Mouse (Mus musculus) myocyte (in vitro differentiated cells): Measurements from ENCODE around the gene Dnajb8.

Source experiments
- CEBPB ChIP-seq: IDR thresholded peaks from 2 replicates; pipeline ENCODE4 v1.6.1; 2011; ENCODE audit warnings: mild to moderate bottlenecking, moderate library complexity; ENCODE audit not compliant: poor library complexity, insufficient read depth, severe bottlenecking
- E2F4 ChIP-seq: IDR thresholded peaks from one replicate; pipeline ENCODE4 v1.6.1; 2011; ENCODE audit warnings: mild to moderate bottlenecking, control low read depth, moderate library complexity; ENCODE audit not compliant: insufficient read depth
- MAX ChIP-seq: IDR thresholded peaks from one replicate; pipeline ENCODE4 v1.6.1; 2011; ENCODE audit warnings: low read depth, mild to moderate bottlenecking, control low read depth
- MYOD1 ChIP-seq, 3 experiments: IDR thresholded peaks; one replicate each; pipeline ENCODE4 v1.6.1; 2011; ENCODE audit warnings: control low read depth in 2 of 3, low read depth in 2 of 3, mild to moderate bottlenecking in 2 of 3, moderate library complexity in 1 of 3; ENCODE audit not compliant: insufficient read length in 2 of 3, control insufficient read depth in 1 of 3
- MYOG ChIP-seq, 3 experiments: IDR thresholded peaks; one replicate each; pipeline ENCODE4 v1.6.1; 2011; ENCODE audit warnings: control low read depth in 2 of 3, low read depth in 2 of 3, mild to moderate bottlenecking in 2 of 3; ENCODE audit not compliant: insufficient read length in 2 of 3, control insufficient read depth in 1 of 3, insufficient read depth in 1 of 3
- POLR2A ChIP-seq: IDR thresholded peaks from one replicate; pipeline ENCODE4 v1.6.1; 2011; ENCODE audit warnings: low read depth, mild to moderate bottlenecking, control low read depth, moderate library complexity; ENCODE audit not compliant: insufficient read length
- POLR2AphosphoS2 ChIP-seq: IDR thresholded peaks from one replicate; pipeline ENCODE4 v1.6.1; 2011; ENCODE audit warnings: low read depth, control low read depth; ENCODE audit not compliant: insufficient read length
- REST ChIP-seq: IDR thresholded peaks from one replicate; pipeline ENCODE4 v1.6.1; 2011; ENCODE audit warnings: mild to moderate bottlenecking, control low read depth, moderate library complexity; ENCODE audit not compliant: insufficient read depth, insufficient read length
- SRF ChIP-seq: IDR thresholded peaks from one replicate; pipeline ENCODE4 v1.6.1; 2011; ENCODE audit warnings: low read depth; ENCODE audit not compliant: control insufficient read depth, insufficient read length
- TCF12 ChIP-seq: IDR thresholded peaks from one replicate; pipeline ENCODE4 v1.6.1; 2011; ENCODE audit warnings: mild to moderate bottlenecking, control low read depth; ENCODE audit not compliant: poor library complexity, insufficient read depth, severe bottlenecking
- TCF3 ChIP-seq: IDR thresholded peaks from one replicate; pipeline ENCODE4 v1.6.1; 2011; ENCODE audit warnings: low read depth, control low read depth; ENCODE audit not compliant: insufficient read length
- USF1 ChIP-seq: IDR thresholded peaks from one replicate; pipeline ENCODE4 v1.6.1; 2011; ENCODE audit warnings: low read depth, mild to moderate bottlenecking, control low read depth, moderate library complexity

- no peak for TF ChIP-seq POLR2A
- no peak for TF ChIP-seq USF1
- TF ChIP-seq MYOG (IDR thresholded peaks at IDR 0.05; ENCODE audit: control insufficient read depth in 1 of 3, insufficient read depth in 1 of 3, insufficient read length in 2 of 3, low read depth in 2 of 3), result no peak
- TF ChIP-seq MAX, result no peak
- TF ChIP-seq E2F4, result no peak
- TF ChIP-seq TCF12, result no peak
- no peak for TF ChIP-seq CEBPB
- TF ChIP-seq POLR2AphosphoS2, result no peak
- no peak for TF ChIP-seq TCF3
- TF ChIP-seq MYOD1 (IDR thresholded peaks at IDR 0.05; ENCODE audit: control insufficient read depth in 1 of 3, insufficient read length in 2 of 3, low read depth in 2 of 3), result no peak
- no peak for TF ChIP-seq SRF
- TF ChIP-seq REST, result no peak
Measured at GRCm38 (mm10) chr6:88232221-88232620, 10.2 kb downstream of the Dnajb8 start.
